Mouse (Mus musculus): ENCODE measurements around the gene Zic1.

Gene Zic1

DNA sequence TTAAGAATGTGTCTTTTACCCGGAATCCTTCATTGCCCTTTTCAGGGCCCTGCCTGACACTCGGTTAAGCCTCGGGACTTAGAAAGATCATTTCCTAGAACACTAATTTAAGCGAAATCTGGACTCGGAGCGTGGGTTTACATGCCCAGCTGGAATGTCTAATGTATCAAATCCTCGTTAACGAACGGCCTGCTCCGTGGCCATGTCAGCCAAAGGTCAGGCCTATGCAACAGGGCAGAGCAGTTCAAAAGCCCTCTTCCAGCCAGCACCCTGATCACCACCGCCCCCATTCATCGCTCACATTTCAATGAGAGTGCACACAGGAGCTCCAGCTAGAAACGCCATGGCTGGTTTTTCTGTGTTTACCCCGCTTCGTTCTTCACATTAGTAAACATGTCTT, 12.8 kb downstream of the Zic1 start:
- no peak for DNase-seq

DNA sequence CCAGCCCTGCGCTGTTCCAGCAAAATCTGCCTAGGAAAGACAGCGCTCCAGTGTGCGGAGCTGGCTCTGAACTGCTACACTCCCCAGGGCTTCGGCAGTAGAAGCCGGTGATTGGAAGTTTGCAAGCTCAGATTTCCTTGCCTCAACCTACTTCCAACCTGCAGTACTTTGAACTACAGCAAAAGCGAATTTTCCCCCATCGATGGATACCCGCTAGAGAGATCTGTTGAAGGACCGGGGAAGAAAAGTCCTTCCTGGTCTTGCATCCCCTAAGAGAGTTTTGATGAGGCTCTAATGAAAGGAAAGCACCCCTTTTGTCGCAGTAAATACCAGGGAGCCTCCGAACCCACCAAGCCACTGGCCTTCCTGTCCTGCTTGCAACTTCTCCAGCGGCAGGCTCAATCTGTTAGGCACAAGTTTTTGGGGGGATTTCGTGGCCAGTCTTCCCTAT, 13.6 kb downstream of the Zic1 start:
- no peak for DNase-seq

DNA sequence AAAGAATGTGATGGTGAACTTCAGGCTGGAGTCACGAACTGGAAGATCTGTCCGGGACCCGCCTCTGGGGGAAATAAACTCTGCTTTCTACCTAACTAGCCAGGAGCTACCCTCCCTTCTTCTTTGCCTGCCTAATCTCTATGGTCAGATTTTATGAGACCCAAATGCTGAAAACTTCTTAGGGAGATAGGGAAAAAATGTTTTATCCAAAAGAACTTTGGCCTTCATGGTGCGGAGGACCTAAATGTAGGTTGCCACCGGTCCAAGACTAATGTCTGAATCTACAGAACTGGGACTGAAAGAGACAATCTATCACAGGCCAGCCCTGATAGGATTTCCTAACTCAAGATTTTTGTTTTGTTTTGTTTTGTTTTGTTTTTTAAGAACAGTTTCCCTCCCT, 14.2 kb downstream of the Zic1 start:
- no peak for DNase-seq

DNA sequence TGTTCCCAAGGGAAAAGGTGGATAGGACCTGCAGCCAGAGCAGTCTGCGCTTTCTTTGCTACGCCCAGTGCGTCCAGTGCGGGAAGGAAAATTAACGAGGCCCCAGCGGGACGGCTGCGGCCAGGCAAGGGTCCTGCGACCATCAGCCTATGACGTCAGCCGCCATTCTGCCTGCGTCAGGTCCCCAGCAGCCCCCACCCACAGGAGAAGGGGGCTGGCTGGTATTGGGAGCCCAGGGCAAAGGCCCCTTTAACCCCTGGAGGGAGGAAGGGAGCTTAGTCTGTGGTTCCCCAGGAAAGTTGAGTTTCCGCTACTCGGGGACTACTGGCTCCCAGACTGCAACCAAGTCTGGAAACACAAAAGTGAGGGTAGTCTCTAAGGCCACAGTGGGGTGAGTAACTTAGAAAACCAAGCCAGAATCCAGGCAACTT, 14.7 kb downstream of the Zic1 start:
- no peak for DNase-seq

DNA sequence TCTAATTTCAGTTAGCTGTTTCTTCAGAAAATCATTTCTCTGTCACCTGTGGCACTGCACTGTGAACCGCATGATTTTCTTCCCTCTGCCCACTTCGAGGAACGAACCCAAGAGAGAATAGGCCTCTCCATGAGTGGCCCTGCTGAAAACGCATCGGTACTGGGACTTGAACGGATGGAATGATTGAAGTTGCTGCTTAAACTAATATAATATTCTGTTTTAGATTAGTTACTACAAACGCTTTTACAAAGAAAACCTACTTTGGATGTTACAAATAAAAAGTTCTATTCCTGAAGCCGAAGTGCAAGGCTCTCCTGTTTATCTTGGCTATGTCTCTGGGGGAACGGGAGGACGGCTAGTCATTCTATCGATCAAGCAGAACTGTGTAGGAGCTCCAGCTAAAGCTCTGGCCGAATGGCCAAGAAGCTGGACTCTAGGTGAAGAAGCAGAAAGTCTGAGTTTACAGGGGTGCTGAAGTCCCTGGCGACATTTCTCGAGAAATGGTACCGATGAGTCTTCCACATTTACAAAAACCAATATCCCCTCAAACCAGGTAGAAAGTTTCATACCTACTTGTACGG, 15.3 kb downstream of the Zic1 start:
- DNase-seq = no peak

DNA sequence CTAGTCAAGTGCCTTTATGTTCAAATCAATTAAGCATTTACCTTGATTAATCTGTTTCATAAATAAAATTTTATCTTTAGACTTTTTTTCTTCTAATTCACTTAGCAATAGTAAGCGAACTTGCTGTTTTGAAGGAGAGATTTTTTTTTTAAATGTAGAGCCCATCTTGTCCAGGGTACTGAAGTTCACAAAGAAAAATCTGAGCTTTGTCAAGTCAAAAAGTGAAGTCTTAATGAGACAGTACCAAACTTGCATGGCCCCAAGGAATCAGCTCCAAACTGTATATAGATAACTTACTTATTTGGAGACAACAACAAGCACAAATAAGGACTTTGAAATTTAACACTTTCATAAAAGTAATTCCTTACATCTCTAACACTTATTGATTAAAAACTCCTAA, 16.9 kb downstream of the Zic1 start:
- no peak for DNase-seq

DNA sequence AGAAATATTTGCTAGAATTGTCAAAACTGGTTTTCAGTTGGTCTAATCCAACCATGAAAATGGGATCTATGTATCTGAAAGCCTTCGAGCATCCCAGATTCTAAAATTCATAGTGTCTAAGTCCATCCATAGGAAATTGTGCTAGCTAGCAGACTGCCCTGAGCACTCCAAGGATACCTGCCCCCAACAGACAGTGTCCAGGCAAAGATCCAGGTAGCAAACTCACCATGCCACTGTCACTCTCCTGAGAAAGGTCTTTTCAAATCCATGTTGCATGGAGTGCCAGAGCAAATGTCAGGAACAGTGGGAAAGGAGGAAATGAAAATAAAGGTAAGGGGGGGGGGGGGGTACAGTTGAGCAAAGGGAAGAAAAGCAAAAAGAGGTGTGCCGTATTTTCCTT, 18.0 kb downstream of the Zic1 start:
- no peak for DNase-seq
